Mouse (Mus musculus): ENCODE results near the gene Galnt13.

- TF ChIP-seq CTCF (IDR thresholded peaks at IDR 0.05; ENCODE audit: low read depth, low read length) (no peak), POLR2AphosphoS5 (IDR thresholded peaks at IDR 0.05; ENCODE audit: insufficient replicate concordance, low read depth, low read length) (no peak), GATA1 (IDR thresholded peaks at IDR 0.05; ENCODE audit: borderline replicate concordance, low read length) (no peak), TAL1 (conservative IDR thresholded peaks at IDR 0.05; ENCODE audit: low read depth, low read length) (no peak), GATA2 (IDR thresholded peaks at IDR 0.05; ENCODE audit: borderline replicate concordance, low read depth, low read length) (no peak)
Observed at GRCm38 (mm10) chr2:54522989-54523388, 86.9 kb downstream of the Galnt13 start.

All from G1E (cell line).